Mouse (Mus musculus) liver, postnatal 0 days (tissue): ENCODE data around the gene Sulf2. TPM values are rescaled to one million over a fixed set of nuclear protein-coding genes. Genes with fewer than 3 reads are reported as not detected.

ENCODE experiments used
- ATAC-seq: fragments of 200-750 bp; cut with Nextera tagmentation; 2 replicates; pipeline ENCODE4 v1.8.0; 2017; ENCODE audit warnings: mild to moderate bottlenecking, moderate library complexity
- DNase-seq: peaks from one replicate; pipeline ENCODE4 v3.0.0-alpha.2; 2016
- H3K27ac ChIP-seq: fragments of 300-500 bp; sonication (generic); 2 replicates; pipeline ENCODE4 v1.5.1; 2014; ENCODE audit warnings: antibody characterized with exemption, moderate library complexity, mild to moderate bottlenecking, low read depth
- H3K27me3 ChIP-seq: fragments of 300-500 bp; sonication (generic); 2 replicates; pipeline ENCODE4 v1.6.1; 2014; ENCODE audit warnings: low read length, control low read depth, mixed read lengths; ENCODE audit not compliant: insufficient read depth
- H3K36me3 ChIP-seq: fragments of 300-500 bp; sonication (generic); replicated peaks from 2 replicates; pipeline ENCODE4 v1.6.1; 2014; ENCODE audit warnings: mild to moderate bottlenecking, control low read depth, low read length, moderate library complexity, mixed read lengths; ENCODE audit not compliant: insufficient read depth
- H3K4me1 ChIP-seq: fragments of 300-500 bp; sonication (generic); 2 replicates; pipeline ENCODE4 v1.6.1; 2014; ENCODE audit warnings: antibody characterized with exemption, mild to moderate bottlenecking, control low read depth; ENCODE audit not compliant: insufficient read depth
- H3K4me2 ChIP-seq: fragments of 300-500 bp; sonication (generic); 2 replicates; pipeline ENCODE4 v1.6.1; 2014; ENCODE audit warnings: low read depth, mild to moderate bottlenecking, low read length, moderate library complexity, mixed read lengths
- H3K4me3 ChIP-seq: fragments of 300-500 bp; sonication (generic); 2 replicates; pipeline ENCODE4 v1.5.1; 2014; ENCODE audit warnings: low read depth, low read length
- H3K9ac ChIP-seq: fragments of 300-500 bp; sonication (generic); replicated peaks from 2 replicates; pipeline ENCODE4 v1.6.1; 2014; ENCODE audit warnings: mild to moderate bottlenecking, moderate library complexity
- H3K9me3 ChIP-seq: fragments of 300-500 bp; sonication (generic); 2 replicates; pipeline ENCODE4 v1.6.1; 2016; ENCODE audit warnings: mild to moderate bottlenecking, control low read depth, low read length, mixed read lengths
- CTCF ChIP-seq: sonication (generic); IDR thresholded peaks from 2 replicates; pipeline ENCODE4 v1.5.1; 2016; ENCODE audit warnings: antibody characterized with exemption, low read depth
- EP300 ChIP-seq: IDR thresholded peaks from 2 replicates; pipeline ENCODE4 v1.6.1; 2016; ENCODE audit warnings: antibody characterized with exemption, low read depth, mild to moderate bottlenecking
- WGBS: fragments of 180-500 bp; shearing (Covaris S2); extraction: QIAGEN DNeasy Blood & Tissue Kit; methylation state at CpG from one replicate; pipeline ENCODE4 v1.1.7; 2014; ENCODE audit not compliant: insufficient replicate concordance; 5-methylcytosine and 5-hydroxymethylcytosine counted together
- polyA plus RNA-seq: library from polyadenylated mRNA; unstranded; fragments of >200 nt; fragmentation: Nextera tagmentation; extraction: Ambion mirVana; gene quantifications from 2 replicates; pipeline ENCODE4 v1.2.1, GENCODE M21; 2015

Gene Sulf2
- polyA plus RNA-seq, 1 experiment from 2014 or later, result 1.8 TPM

DNA sequence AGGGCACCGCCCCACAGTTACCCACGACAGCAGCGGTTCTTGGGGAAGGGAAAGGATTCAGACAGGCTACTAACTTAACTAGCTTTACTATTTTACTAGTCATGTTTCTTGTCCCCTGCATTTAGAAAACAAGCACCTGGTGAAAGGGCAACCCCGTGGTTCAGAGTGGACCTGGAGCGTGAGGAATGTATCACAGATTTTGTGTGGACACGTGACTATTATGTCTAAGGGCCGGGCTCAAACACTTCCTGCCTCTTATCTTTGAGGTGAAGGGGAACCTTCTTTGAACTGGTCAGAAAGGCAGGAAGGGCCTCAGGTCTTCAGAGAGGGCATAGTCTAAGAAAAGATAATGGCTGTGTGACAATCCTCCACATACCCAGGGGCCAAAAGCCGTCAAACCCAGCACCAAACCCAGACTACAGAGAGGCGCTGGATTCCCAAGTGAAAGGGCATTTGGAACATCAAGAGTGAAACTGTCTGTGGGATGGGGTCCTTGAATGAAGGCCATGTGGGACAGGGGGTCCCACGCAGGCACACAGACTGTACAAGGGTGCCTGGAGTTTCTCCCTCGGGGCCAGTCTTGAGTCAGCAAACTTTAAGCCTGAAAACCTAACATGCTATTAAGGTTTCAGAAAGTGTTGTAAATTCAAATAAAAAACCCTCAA lies 2.6 kb downstream of the Sulf2 start:
- Histone ChIP-seq H3K4me2 (no peak overlapping the region), H3K27me3 (peaks cover 40% of the 10 kb centered on the region), H3K27ac (no peak overlapping the region)

DNA sequence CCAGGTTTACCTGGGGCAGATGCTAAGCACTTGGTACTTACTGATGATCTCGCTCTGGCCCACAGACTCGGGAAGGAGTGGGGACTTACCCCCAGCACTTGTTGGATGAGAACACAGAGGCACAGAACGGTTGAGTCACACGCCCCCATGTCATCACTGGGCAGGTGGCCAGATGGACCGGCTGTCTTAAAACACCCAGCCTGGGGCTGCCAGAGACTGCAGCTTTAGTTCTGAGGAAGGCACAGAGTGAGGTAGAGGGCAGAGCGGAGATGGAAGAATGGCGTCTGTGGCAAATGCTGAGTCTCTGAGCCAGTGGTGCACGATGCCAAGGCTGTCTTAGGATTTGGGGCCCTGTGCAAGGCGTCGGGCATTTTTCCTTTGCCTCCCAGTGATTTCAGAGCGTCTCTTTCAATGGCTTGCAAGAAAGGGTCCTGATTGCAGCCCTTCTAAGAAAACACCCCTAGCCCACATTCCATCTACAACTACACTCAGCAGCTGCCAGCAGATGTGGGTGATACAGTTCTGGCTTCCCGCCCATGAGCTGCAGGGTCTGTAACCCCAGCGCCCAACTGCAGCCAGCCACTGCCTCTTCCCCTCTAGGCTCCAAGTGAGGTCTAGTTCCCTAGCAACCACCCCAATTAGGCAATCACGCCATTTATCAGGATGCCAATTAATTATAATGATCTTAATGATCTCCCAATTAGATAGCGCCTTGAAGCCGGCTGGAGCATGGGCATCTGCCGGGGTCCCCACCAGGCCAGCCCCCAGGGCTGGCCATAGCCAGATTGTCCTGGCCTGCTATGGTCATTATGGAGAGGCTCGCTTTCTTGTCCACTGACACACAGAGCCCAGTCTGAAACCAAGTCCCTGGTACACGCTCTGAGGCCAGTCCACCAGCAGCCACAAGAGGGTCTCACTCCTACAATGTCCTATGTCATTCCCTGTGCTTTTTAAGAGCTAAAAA lies 3.7 kb downstream of the Sulf2 start:
- H3K4me1 ChIP-seq, result peaks cover 14% of the 10 kb centered on the region

More for the DNA sequence above, 2.6 kb downstream of the Sulf2 start:
- Histone ChIP-seq H3K9ac (no peak overlapping the region), H3K9me3 (no peaks in the 10 kb centered on the region), H3K4me3 (no peak overlapping the region), H3K36me3 (no peaks in the 10 kb centered on the region), H3K4me1 (peaks cover 14% of the 10 kb centered on the region)
- DNase-seq (no peak), ATAC-seq (no peak)
- no peak for TF ChIP-seq EP300
- no peak for TF ChIP-seq CTCF
- WGBS, result 44% methylated on average over 11 of the region's 11 CpGs

DNA sequence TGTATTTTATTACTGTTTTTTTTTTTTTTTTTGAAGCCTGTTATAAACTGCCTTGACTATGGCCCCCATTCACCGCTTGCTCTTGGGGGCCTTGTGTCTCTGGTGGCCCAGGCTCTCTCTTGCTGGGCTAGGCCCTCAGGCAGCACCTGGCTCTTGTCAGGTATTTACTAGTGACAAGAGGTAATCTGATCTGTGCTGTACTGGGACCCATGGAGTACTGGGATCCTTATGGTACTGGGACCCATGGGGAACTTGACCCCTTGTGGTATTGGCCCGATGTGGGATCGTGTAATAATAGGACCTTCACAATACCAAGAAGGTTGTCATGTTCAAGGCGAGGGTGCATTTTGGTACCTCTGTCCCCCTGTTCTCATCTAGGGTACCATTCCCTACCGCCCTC lies 4.9 kb downstream of the Sulf2 start:
- Histone ChIP-seq H3K27ac (no peak overlapping the region), H3K4me1 (peaks cover 14% of the 10 kb centered on the region), H3K9ac (no peak overlapping the region), H3K4me3 (no peak overlapping the region), H3K9me3 (no peaks in the 10 kb centered on the region), H3K4me2 (no peak overlapping the region), H3K36me3 (no peaks in the 10 kb centered on the region), H3K27me3 (peaks cover 29% of the 10 kb centered on the region)
- WGBS, result 84% methylated on average over 5 of the region's 5 CpGs
- no peak for TF ChIP-seq EP300
- TF ChIP-seq CTCF, result no peak
- no peak for DNase-seq
- ATAC-seq, result no peak

More for the DNA sequence above, 3.7 kb downstream of the Sulf2 start:
- Histone ChIP-seq H3K36me3 (no peaks in the 10 kb centered on the region), H3K4me3 (no peak overlapping the region), H3K27me3 (peaks cover 37% of the 10 kb centered on the region), H3K9ac (no peak overlapping the region), H3K4me2 (no peak overlapping the region), H3K9me3 (no peaks in the 10 kb centered on the region), H3K27ac (no peak overlapping the region)
- WGBS, result 73% methylated on average over 19 of the region's 19 CpGs
- no peak for TF ChIP-seq CTCF
- ATAC-seq (no peak), DNase-seq (peak; percentile 67)

DNA sequence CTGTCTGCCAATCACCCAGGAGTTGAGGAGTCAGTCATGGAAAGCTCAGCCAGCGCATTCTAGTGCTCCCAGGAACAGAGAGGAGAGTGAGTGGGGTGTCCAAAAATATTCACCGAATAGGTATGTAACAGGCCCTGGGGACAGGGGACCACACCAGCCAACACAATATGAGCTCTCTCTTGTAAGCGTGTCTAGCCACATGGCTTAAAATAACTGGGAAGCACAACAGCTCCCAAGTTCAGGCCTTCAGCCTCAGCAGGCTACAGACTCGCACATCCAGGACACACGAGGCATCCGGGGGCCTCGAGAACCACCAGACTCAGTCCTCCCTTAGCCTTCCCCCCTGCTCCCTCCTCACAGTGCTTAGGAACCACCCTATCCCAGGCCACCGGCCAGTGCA lies 6.0 kb downstream of the Sulf2 start:
- Histone ChIP-seq H3K27me3 (peaks cover 20% of the 10 kb centered on the region), H3K9me3 (no peaks in the 10 kb centered on the region), H3K4me2 (no peak overlapping the region), H3K27ac (no peak overlapping the region), H3K4me3 (no peak overlapping the region), H3K4me1 (peaks cover 11% of the 10 kb centered on the region), H3K36me3 (no peaks in the 10 kb centered on the region), H3K9ac (no peak overlapping the region)
- WGBS, result 87% methylated on average over 8 of the region's 8 CpGs
- ATAC-seq (no peak), DNase-seq (no peak)
- no peak for TF ChIP-seq CTCF
- TF ChIP-seq EP300, result no peak

DNA sequence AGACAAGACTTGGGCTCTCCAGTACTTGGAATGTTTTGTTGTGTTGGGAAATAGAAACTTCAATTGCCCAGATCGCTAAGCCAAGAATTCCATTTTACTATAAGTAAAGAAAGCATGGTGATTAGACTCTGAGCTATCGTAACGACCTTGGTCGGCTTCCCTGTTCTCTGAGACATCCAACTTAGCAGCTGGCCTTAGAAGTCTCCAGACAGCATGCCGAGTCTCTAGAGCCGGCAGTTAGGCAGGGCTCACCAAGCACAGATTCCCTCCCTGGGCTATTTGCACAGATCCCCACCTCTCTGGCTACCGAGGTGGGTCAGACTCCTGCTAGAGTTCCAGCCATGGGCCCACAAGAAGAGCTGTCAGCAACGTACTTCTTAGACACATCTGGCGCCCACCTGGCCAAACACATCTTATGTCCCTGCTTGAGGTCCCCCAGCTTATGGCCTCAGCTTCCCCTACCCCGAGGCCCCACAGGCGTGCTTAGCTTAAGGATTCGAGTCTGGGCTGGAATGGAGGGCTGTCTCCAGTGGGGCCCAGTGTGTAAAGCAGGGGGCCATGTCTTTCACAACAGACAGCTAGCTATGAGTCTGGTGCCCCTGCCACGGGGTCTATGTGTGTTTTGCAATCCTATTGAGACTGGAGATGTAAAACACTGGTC lies 6.7 kb downstream of the Sulf2 start:
- no peak overlapping the region for H3K4me2 ChIP-seq
- ATAC-seq (no peak), DNase-seq (no peak)
- no peaks in the 10 kb centered on the region for H3K9me3 ChIP-seq
- H3K9ac ChIP-seq, result no peak overlapping the region
- peaks cover 13% of the 10 kb centered on the region for H3K27me3 ChIP-seq
- H3K36me3 ChIP-seq, result no peaks in the 10 kb centered on the region
- no peak overlapping the region for H3K27ac ChIP-seq
- H3K4me1 ChIP-seq, result peaks cover 4% of the 10 kb centered on the region
- 49% methylated on average over 13 of the region's 13 CpGs for WGBS
- TF ChIP-seq EP300, result no peak
- no peak for TF ChIP-seq CTCF
- H3K4me3 ChIP-seq, result no peak overlapping the region
